Mouse (Mus musculus): ENCODE data around the gene Adprhl1.

- TF ChIP-seq POLR2A (IDR thresholded peaks at IDR 0.05; ENCODE audit: borderline replicate concordance, extremely low read depth, low read depth, low read length) (no peak), CTCF (IDR thresholded peaks at IDR 0.05; ENCODE audit: insufficient read depth, low read length) (no peak)
Measured at GRCm38 (mm10) chr8:13218441-13218840, 35.5 kb downstream of the Adprhl1 start.

Measured in lung, adult 2 months (tissue).